Mouse (Mus musculus) ES-E14 (cell line): ENCODE data around the gene Endog. TPM values are rescaled to one million over a fixed set of nuclear protein-coding genes. Genes with fewer than 3 reads are reported as not detected.
A peak's percentile ranks its signal among the peaks of the same experiment; 100 is the strongest.
"Not testable (repeated sequence)": the region's sequence is repeated elsewhere in the genome, so short reads cannot be mapped to it uniquely, and the experiment has no call there.

Source experiments
- DNase-seq: peaks from one replicate; pipeline ENCODE4 v3.0.0-alpha.2; 2013; ENCODE audit warnings: low read depth, low spot score
- H3K27ac ChIP-seq: 2 replicates; pipeline ENCODE4 v1.5.1; 2012; ENCODE audit warnings: low read depth, mild to moderate bottlenecking, low read length, moderate library complexity, mixed read lengths; ENCODE audit not compliant: poor library complexity, insufficient read depth, severe bottlenecking
- H3K36me3 ChIP-seq: 2 replicates; pipeline ENCODE4 v1.6.1; 2012; ENCODE audit warnings: mild to moderate bottlenecking, low read length, moderate library complexity, mixed read lengths; ENCODE audit not compliant: control insufficient read depth, poor library complexity, insufficient read depth, severe bottlenecking
- H3K4me1 ChIP-seq, 2 experiments: fragments of 150-350 bp in 1 of 2; sonication (generic) in 1 of 2; 2 replicates each; pipeline ENCODE4 v1.6.1; 2012; ENCODE audit warnings: low read length in 2 of 2, mild to moderate bottlenecking in 1 of 2, mixed read lengths in 1 of 2; ENCODE audit not compliant: control insufficient read depth in 2 of 2, insufficient read depth in 2 of 2, poor library complexity in 1 of 2
- H3K4me3 ChIP-seq, 2 experiments: fragments of 150-350 bp in 1 of 2; sonication (generic) in 1 of 2; 2 replicates each; pipeline ENCODE4 v1.5.1; 2012; ENCODE audit warnings: low read length in 2 of 2, low read depth in 1 of 2, mild to moderate bottlenecking in 1 of 2, mixed read lengths in 1 of 2; ENCODE audit not compliant: insufficient read depth in 1 of 2, poor library complexity in 1 of 2, severe bottlenecking in 1 of 2
- H3K9ac ChIP-seq: 2 replicates; pipeline ENCODE4 v1.6.1; 2012; ENCODE audit warnings: low read depth, mild to moderate bottlenecking, low read length, mixed read lengths; ENCODE audit not compliant: poor library complexity, insufficient read depth, severe bottlenecking
- H3K9me3 ChIP-seq: fragments of 150-350 bp; sonication (generic); 2 replicates; pipeline ENCODE4 v1.6.1; 2012; ENCODE audit warnings: low read depth, mild to moderate bottlenecking, low read length; ENCODE audit not compliant: control insufficient read depth, insufficient read depth
- CHD2 ChIP-seq: IDR thresholded peaks from 2 replicates; pipeline ENCODE4 v1.6.1; 2014; ENCODE audit warnings: mild to moderate bottlenecking, low read depth, low read length, inconsistent platforms
- HCFC1 ChIP-seq: IDR thresholded peaks from 2 replicates; pipeline ENCODE4 v1.6.1; 2012; ENCODE audit warnings: low read length, inconsistent platforms, borderline replicate concordance; ENCODE audit not compliant: insufficient read depth
- MAFK ChIP-seq: IDR thresholded peaks from 2 replicates; pipeline ENCODE4 v1.6.1; 2014; ENCODE audit warnings: mild to moderate bottlenecking, low read depth, low read length, inconsistent platforms; ENCODE audit not compliant: insufficient read depth
- ZC3H11A ChIP-seq: IDR thresholded peaks from 2 replicates; pipeline ENCODE4 v1.6.1; 2012; ENCODE audit warnings: low read depth, mild to moderate bottlenecking, inconsistent platforms, low read length, borderline replicate concordance
- ZNF384 ChIP-seq: IDR thresholded peaks from 2 replicates; pipeline ENCODE4 v1.6.1; 2012; ENCODE audit warnings: low read depth, low read length, inconsistent platforms
- in situ Hi-C, 2 experiments: fragments of 600-800 bp; cut with MboI; formaldehyde crosslinking; loops; one replicate each; pipeline ENCODE4 v1.15.1; 2025; ENCODE audit warnings: low sequenced_read_pairs in 2 of 2, inconsistent platforms in 1 of 2; ENCODE audit not compliant: unreplicated experiment in 2 of 2
- total RNA-seq: library from RNA; depleted of rRNA; stranded (reverse); fragments of 300-350 nt; gene quantifications from 2 replicates; pipeline ENCODE4 v1.2.3, GENCODE M21; 2012

Endog gene
- total RNA-seq, 1 experiment = 18.9 TPM

- H3K9me3 ChIP-seq = no peaks in the 10 kb centered on the region
- H3K4me1 ChIP-seq = peaks cover 0 to 2% of the 10 kb centered on the region in 2 experiments; a peak in 1 of 4 replicates
- in situ Hi-C loops = no loop called here
- H3K4me3 ChIP-seq = no peak overlapping the region
- TF ChIP-seq ZNF384 = no peak
- no peak for TF ChIP-seq HCFC1
- TF ChIP-seq MAFK = no peak
- no peak for TF ChIP-seq CHD2
- TF ChIP-seq ZC3H11A = no peak
- no peak overlapping the region for H3K9ac ChIP-seq
- DNase-seq = no peak
- H3K36me3 ChIP-seq = no peaks in the 10 kb centered on the region
- no peak overlapping the region for H3K27ac ChIP-seq
Observed at GRCm38 (mm10) chr2:30128789-30129188, 42.5 kb upstream of the Endog start.

- H3K9me3 ChIP-seq = no peaks in the 10 kb centered on the region
- peaks cover 2% of the 10 kb centered on the region in 2 experiments; a peak in 2 of 4 replicates for H3K4me1 ChIP-seq
- no peaks in the 10 kb centered on the region for H3K36me3 ChIP-seq
- DNase-seq = no peak
- H3K27ac ChIP-seq = no peak overlapping the region
- no peak for TF ChIP-seq MAFK
- no peak for TF ChIP-seq ZC3H11A
- TF ChIP-seq ZNF384 = no peak
- TF ChIP-seq HCFC1 = no peak
- no peak for TF ChIP-seq CHD2
- no peak overlapping the region for H3K4me3 ChIP-seq
- in situ Hi-C loops = no loop called here
- H3K9ac ChIP-seq = no peak overlapping the region
Observed at GRCm38 (mm10) chr2:30130156-30130555, 41.1 kb upstream of the Endog start.

- in situ Hi-C loops, H3K36me3 ChIP-seq, H3K9ac ChIP-seq: not testable (repeated sequence)
Observed at GRCm38 (mm10) chr2:30131240-30131639, 40.1 kb upstream of the Endog start.

GRCm38 (mm10) chr2:30132801-30133612 lies 38.3 kb upstream of the Endog start:
- TF ChIP-seq MAFK (no peak), ZNF384 (no peak), ZC3H11A (no peak), CHD2 (no peak), HCFC1 (no peak)
- H3K9me3 ChIP-seq = no peaks in the 10 kb centered on the region
- H3K4me1 ChIP-seq = peaks cover 5 to 10% of the 10 kb centered on the region in 2 experiments; a peak in 3 of 4 replicates
- no peak overlapping the region; the same call in 1 of the 2 replicates for H3K27ac ChIP-seq
- H3K9ac ChIP-seq = peak overlapping the region; percentile 38; the same call in 1 of the 2 replicates
- peaks cover 13% of the 10 kb centered on the region for H3K36me3 ChIP-seq
- peak overlapping the region; percentile 86 to 92 for H3K4me3 ChIP-seq
- in situ Hi-C loops = no loop called here
- DNase-seq = no peak

More at GRCm38 (mm10) chr2:30131240-30131639, 40.1 kb upstream of the Endog start:
- H3K9me3 ChIP-seq, DNase-seq, H3K4me1 ChIP-seq, H3K4me3 ChIP-seq: not testable (repeated sequence)
- peak overlapping the region; percentile 83 for H3K27ac ChIP-seq
